Mouse (Mus musculus) forebrain, embryonic 14.5 days (tissue): Measurements from ENCODE around the gene Negr1. TPM values are rescaled to one million over a fixed set of nuclear protein-coding genes. Genes with fewer than 3 reads are reported as not detected.

ENCODE experiments used
- ATAC-seq: fragments of 200-750 bp; cut with Nextera tagmentation; 2 replicates; pipeline ENCODE4 v1.8.0; 2017; ENCODE audit warnings: mild to moderate bottlenecking, moderate library complexity
- DNase-seq: peaks from one replicate; pipeline ENCODE4 v3.0.0-alpha.2; 2015; ENCODE audit warnings: low spot score
- H3K27ac ChIP-seq: fragments of 300-500 bp; sonication (generic); 2 replicates; pipeline ENCODE4 v1.5.1; 2014; ENCODE audit warnings: low read depth, mild to moderate bottlenecking, control low read depth, low read length, moderate library complexity
- H3K27me3 ChIP-seq: fragments of 300-500 bp; sonication (generic); replicated peaks from 2 replicates; pipeline ENCODE4 v1.6.1; 2014; ENCODE audit warnings: low read length, control low read depth, mixed read lengths; ENCODE audit not compliant: control insufficient read depth, insufficient read depth
- H3K36me3 ChIP-seq: fragments of 300-500 bp; sonication (generic); 2 replicates; pipeline ENCODE4 v1.6.1; 2014; ENCODE audit warnings: low read length, control low read depth; ENCODE audit not compliant: control insufficient read depth, insufficient read depth
- H3K4me1 ChIP-seq: fragments of 300-500 bp; sonication (generic); 2 replicates; pipeline ENCODE4 v1.6.1; 2014; ENCODE audit warnings: antibody characterized with exemption, low read length, control low read depth; ENCODE audit not compliant: control insufficient read depth, insufficient read depth
- H3K4me2 ChIP-seq: fragments of 300-500 bp; sonication (generic); 2 replicates; pipeline ENCODE4 v1.6.1; 2014; ENCODE audit warnings: mild to moderate bottlenecking, control low read depth, low read length
- H3K4me3 ChIP-seq: fragments of 300-500 bp; sonication (generic); 2 replicates; pipeline ENCODE4 v1.5.1; 2014; ENCODE audit warnings: low read depth, low read length, control low read depth
- H3K9ac ChIP-seq: fragments of 300-500 bp; sonication (generic); 2 replicates; pipeline ENCODE4 v1.6.1; 2014; ENCODE audit warnings: mild to moderate bottlenecking, low read length, control low read depth, moderate library complexity
- H3K9me3 ChIP-seq: fragments of 300-500 bp; sonication (generic); replicated peaks from 2 replicates; pipeline ENCODE4 v1.6.1; 2016; ENCODE audit warnings: low read length, control low read depth, mixed read lengths; ENCODE audit not compliant: control insufficient read depth
- WGBS: fragments of 180-500 bp; shearing (Covaris S2); extraction: QIAGEN DNeasy Blood & Tissue Kit; methylation state at CpG from one replicate; pipeline ENCODE4 v1.1.7; 2014; 5-methylcytosine and 5-hydroxymethylcytosine counted together
- polyA plus RNA-seq: library from polyadenylated mRNA; unstranded; fragments of >200 nt; fragmentation: Nextera tagmentation; extraction: Ambion mirVana; gene quantifications from 2 replicates; pipeline ENCODE4 v1.2.1, GENCODE M21; 2014

The Negr1 gene
- polyA plus RNA-seq, 1 experiment from 2014 or later, result 28.3 TPM

- WGBS, result 66% methylated on average over 4 of the region's 4 CpGs
- ATAC-seq, result no peak
- no peak for DNase-seq
- H3K9me3 ChIP-seq, result no peaks in the 10 kb centered on the region
- H3K4me1 ChIP-seq, result no peaks in the 10 kb centered on the region
- no peak overlapping the region for H3K9ac ChIP-seq
- H3K27me3 ChIP-seq, result no peaks in the 10 kb centered on the region
- H3K36me3 ChIP-seq, result no peaks in the 10 kb centered on the region
- no peak overlapping the region for H3K4me2 ChIP-seq
- H3K4me3 ChIP-seq, result no peak overlapping the region
- H3K27ac ChIP-seq, result no peak overlapping the region
Observed at GRCm38 (mm10) chr3:156890986-156891385, 329.4 kb downstream of the Negr1 start.

DNA sequence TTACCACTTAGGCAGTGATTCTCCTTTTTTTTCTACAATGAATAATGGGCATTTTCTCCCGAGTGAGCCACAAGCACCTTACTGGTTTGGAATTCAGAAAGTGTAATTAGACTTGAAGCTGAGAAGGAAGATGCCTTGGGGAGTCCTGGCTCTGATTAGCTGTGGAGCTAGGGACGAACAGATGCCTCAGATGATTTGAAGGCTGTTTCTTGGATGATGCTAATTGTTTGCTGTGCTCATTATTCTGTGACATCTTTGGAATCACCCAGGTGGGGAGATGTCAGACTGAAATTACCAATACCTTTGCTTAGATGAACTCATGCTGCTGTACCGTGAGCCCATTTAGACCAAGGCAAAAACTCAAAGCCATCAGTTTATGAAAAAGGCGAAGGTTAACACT, 333.7 kb downstream of the Negr1 start:
- WGBS, result 40% methylated on average over 4 of the region's 4 CpGs
- no peaks in the 10 kb centered on the region for H3K4me1 ChIP-seq
- no peaks in the 10 kb centered on the region for H3K27me3 ChIP-seq
- no peaks in the 10 kb centered on the region for H3K36me3 ChIP-seq
- H3K4me3 ChIP-seq, result no peak overlapping the region
- H3K9ac ChIP-seq, result no peak overlapping the region
- peak; percentile 42; the same call in 1 of the 2 replicates for ATAC-seq
- no peak overlapping the region for H3K27ac ChIP-seq
- peak; percentile 48 for DNase-seq
- no peaks in the 10 kb centered on the region for H3K9me3 ChIP-seq
- H3K4me2 ChIP-seq, result no peak overlapping the region

GRCm38 (mm10) chr3:156896106-156896505, 334.5 kb downstream of the Negr1 start:
- no peaks in the 10 kb centered on the region for H3K4me1 ChIP-seq
- no peaks in the 10 kb centered on the region for H3K9me3 ChIP-seq
- DNase-seq, result no peak
- no peak overlapping the region for H3K4me2 ChIP-seq
- 87% methylated on average over 4 of the region's 4 CpGs for WGBS
- H3K4me3 ChIP-seq, result no peak overlapping the region
- no peak overlapping the region for H3K9ac ChIP-seq
- H3K27ac ChIP-seq, result no peak overlapping the region
- ATAC-seq, result no peak
- H3K27me3 ChIP-seq, result no peaks in the 10 kb centered on the region
- no peaks in the 10 kb centered on the region for H3K36me3 ChIP-seq

DNA sequence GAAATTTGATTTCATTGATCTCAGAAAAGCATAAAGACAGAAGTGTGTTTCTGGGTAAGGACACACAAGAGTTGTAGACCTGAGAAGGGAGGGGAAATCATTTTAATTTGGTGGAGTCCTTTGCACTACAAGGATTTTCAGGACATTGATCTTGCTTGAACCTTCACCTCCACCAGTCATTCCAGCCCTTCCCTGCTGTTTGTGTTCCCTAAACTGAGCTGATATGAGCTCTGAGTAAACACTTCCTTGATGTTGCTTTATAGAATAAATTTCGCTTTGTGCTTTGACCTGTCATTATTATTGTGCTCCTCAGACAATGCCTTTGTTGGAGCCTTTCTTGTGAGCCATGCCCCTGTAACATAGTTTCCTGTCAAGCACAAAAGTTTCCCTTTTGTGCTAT, 335.0 kb downstream of the Negr1 start:
- Histone ChIP-seq H3K9me3 (no peaks in the 10 kb centered on the region), H3K4me2 (no peak overlapping the region), H3K9ac (no peak overlapping the region), H3K4me3 (no peak overlapping the region), H3K27ac (no peak overlapping the region), H3K27me3 (no peaks in the 10 kb centered on the region), H3K4me1 (no peaks in the 10 kb centered on the region), H3K36me3 (no peaks in the 10 kb centered on the region)
- ATAC-seq (no peak), DNase-seq (no peak)
- WGBS, result 63% methylated on average over 1 of the region's 1 CpGs

DNA sequence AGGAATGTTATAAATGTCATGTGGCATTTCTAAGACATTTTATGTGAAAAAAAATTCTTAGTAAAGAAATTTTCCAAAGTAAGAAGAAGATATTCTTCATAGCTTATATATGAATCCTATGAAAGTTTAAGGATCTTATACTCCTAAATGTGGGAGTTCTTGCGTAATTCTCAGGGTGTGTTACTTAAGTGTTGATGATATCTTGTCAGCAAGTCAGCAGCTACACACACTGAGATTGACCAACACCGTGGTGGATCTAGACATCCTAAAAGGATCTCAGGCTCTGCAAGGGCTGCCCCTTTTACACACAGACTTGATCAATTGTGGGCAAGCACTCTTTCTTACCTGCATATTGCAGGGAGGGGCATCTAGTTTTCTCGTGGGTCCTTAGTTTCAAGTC, 339.5 kb downstream of the Negr1 start:
- Histone ChIP-seq H3K27me3 (no peaks in the 10 kb centered on the region), H3K27ac (no peak overlapping the region), H3K4me1 (peaks cover 11% of the 10 kb centered on the region; the same call in 1 of the 2 replicates), H3K4me3 (no peak overlapping the region), H3K4me2 (no peak overlapping the region), H3K9ac (no peak overlapping the region), H3K36me3 (no peaks in the 10 kb centered on the region), H3K9me3 (no peaks in the 10 kb centered on the region)
- ATAC-seq (no peak), DNase-seq (no peak)
- WGBS, result 91% methylated on average over 3 of the region's 3 CpGs

GRCm38 (mm10) chr3:156903925-156904576, 342.5 kb downstream of the Negr1 start:
- Histone ChIP-seq H3K4me3 (no peak overlapping the region), H3K9me3 (no peaks in the 10 kb centered on the region), H3K4me2 (no peak overlapping the region), H3K9ac (no peak overlapping the region), H3K4me1 (peaks cover 11% of the 10 kb centered on the region; the same call in 1 of the 2 replicates), H3K36me3 (no peaks in the 10 kb centered on the region), H3K27me3 (no peaks in the 10 kb centered on the region), H3K27ac (peak overlapping the region; percentile 35)
- WGBS, result 4% methylated on average over 9 of the region's 9 CpGs
- DNase-seq, result peak; percentile 86
- ATAC-seq, result peak; percentile 93

- no peak for ATAC-seq
- DNase-seq, result no peak
- Histone ChIP-seq H3K4me2 (no peak overlapping the region), H3K27me3 (no peaks in the 10 kb centered on the region), H3K9me3 (no peaks in the 10 kb centered on the region), H3K4me3 (no peak overlapping the region), H3K4me1 (no peaks in the 10 kb centered on the region), H3K27ac (no peak overlapping the region), H3K9ac (no peak overlapping the region), H3K36me3 (no peaks in the 10 kb centered on the region)
- 85% methylated on average over 3 of the region's 3 CpGs for WGBS
Observed at GRCm38 (mm10) chr3:156912816-156913215, 351.2 kb downstream of the Negr1 start.

DNA sequence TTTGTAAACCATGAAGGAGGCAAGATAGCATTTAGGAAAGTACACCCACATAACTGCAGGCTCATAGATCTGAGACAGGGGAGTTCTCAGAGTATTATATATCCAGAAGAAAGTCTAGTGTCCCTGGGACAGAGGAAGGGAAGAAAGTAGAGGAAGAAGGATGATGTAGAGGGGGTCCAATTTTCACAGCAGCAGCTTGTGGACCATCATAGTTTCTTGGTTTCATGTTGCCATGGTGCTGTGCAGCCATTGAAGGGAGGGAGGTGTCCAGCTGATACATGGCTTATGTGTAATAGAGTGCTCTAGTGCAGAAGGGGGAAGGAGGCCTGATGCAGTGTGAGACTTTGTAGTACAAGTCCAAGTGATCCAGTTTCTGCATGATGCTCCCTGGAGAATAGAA, 359.8 kb downstream of the Negr1 start:
- no peak overlapping the region for H3K4me2 ChIP-seq
- H3K4me1 ChIP-seq, result no peaks in the 10 kb centered on the region
- H3K36me3 ChIP-seq, result no peaks in the 10 kb centered on the region
- H3K9me3 ChIP-seq, result no peaks in the 10 kb centered on the region
- no peak overlapping the region for H3K9ac ChIP-seq
- no peaks in the 10 kb centered on the region for H3K27me3 ChIP-seq
- no peak overlapping the region for H3K27ac ChIP-seq
- no peak overlapping the region for H3K4me3 ChIP-seq
- ATAC-seq (no peak), DNase-seq (no peak)

DNA sequence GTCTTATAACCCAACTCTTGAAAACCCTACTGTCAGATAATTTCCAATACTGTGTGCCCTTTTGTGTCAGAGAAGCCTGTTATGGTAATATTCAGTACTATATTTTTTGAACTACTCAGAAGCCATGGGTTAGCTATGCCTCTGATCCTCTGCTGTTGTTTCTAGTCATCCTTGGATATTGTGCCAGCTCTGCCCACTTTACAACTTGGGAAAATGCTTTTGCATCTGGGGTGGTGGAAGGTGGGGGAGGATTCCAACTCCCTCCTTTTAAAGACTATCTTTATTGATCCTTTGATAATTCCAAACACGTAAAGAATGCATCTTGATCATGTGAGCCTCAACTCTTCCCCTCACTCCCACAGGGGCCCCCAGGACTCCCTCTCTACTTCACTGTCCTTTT, 361.6 kb downstream of the Negr1 start:
- Histone ChIP-seq H3K4me2 (no peak overlapping the region), H3K9ac (no peak overlapping the region), H3K4me1 (no peaks in the 10 kb centered on the region), H3K9me3 (no peaks in the 10 kb centered on the region), H3K27me3 (no peaks in the 10 kb centered on the region), H3K36me3 (no peaks in the 10 kb centered on the region), H3K27ac (no peak overlapping the region), H3K4me3 (no peak overlapping the region)
- ATAC-seq (no peak), DNase-seq (no peak)
- 83% methylated on average over 1 of the region's 1 CpGs for WGBS
